Mouse (Mus musculus): ENCODE measurements at regions not wholly inside any gene's neighbourhood (a gene's known extent, or its start where the extent isn't known, plus 50 kb on each side); places are given as distances from the start of the nearest gene placed in this dataset.
A peak's percentile ranks its signal among the peaks of the same experiment; 100 is the strongest.
"Not testable (repeated sequence)": the region's sequence is repeated elsewhere in the genome, so short reads cannot be mapped to it uniquely, and the experiment has no call there.

DNA sequence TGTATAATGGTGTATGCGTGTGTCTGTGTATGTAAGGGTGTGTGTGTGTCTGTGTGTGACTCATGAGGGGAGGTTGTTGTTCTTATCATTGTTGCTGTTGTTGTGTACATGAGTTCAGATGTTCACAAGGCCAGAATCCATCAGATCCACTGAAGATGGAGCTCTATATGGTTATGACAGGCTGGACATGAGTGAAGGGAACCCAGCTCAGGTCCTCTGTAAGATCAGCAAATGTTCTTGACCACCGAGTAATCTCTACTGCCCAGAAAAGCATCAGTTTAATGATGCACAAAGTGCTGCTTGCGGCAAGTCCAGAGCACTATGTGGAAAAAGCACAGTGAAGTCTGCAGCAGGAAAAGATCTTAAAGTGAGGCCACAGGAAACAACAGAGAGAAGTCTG lies 77.5 kb downstream of the Gm15319 start:
- DNase-seq (ENCODE audit: low spot score in 2 of 2) = not testable (repeated sequence)

DNA sequence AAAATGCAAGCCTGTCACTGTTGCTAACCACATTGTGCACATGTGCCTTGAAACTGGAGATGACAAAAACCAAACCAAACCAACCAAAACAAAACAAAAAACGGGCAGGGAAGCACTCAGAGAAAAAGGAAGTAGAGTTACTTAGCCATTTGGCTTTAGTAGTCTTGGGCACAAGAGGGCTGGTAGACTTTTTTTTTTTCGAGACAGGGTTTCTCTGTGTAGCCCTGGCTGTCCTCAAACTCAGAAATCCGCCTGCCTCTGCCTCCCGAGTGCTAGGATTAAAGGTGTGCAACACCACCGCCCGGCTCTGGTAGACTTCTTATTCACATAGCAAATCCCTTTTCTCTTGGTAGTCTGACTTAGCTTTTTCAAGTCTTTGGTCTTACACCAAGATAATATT lies 78.2 kb downstream of the Gm15319 start:
- DNase-seq (ENCODE audit: low spot score in 2 of 2) = not testable (repeated sequence)

DNA sequence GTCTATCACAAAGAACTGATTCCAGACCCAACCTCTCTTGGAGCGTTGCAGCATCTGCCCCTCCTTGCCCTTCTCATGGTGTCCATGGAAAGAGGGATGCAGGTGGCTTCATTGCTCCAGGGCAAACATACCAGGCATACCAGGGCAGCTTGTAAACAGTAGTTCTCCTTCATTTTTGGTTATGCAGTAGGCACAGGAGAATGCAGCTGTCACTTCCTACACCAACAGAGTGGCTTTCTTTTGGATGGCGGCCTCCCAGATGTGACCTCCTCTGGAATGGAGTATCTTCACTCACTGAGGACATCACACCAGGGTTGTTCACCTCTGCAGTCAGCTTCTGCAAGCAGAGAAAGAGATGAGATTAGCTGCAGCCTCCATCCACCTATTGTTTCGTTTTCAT lies 79.9 kb downstream of the Gm15319 start:
- DNase-seq (ENCODE audit: low spot score in 2 of 2) = not testable (repeated sequence)

DNA sequence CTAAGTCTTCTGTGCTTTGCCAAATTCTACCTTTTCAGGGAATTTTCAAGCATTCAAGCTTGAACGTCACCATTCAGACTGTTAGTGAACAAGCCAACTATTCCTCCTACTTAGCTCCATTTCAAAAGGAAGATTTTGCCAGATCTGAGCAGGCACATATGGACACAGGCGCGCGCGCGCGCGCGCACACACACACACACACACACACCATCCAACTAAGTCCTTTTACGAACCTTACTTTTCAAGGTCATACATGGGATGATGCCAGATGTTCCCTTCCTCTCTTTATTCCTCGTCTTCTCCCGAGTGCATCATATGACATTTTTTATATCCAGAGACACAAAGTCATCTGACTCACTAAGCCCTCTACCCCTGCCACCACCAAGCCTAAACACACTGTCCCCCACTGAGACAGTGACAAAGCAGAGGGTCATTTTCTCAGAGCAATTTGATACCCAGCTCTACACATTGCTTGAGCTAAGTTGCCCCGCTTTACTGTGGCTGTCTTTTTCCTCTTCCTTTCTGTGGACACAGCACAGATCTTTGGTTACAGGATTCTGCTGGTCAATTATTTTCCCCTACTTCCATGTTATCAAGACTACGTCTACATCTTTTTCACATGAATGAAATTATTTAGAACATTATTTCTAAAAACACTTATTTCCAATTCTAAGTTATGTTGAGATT lies 81.7 kb downstream of the Gm15319 start:
- DNase-seq (ENCODE audit: low spot score in 2 of 2) = not testable (repeated sequence)

DNA sequence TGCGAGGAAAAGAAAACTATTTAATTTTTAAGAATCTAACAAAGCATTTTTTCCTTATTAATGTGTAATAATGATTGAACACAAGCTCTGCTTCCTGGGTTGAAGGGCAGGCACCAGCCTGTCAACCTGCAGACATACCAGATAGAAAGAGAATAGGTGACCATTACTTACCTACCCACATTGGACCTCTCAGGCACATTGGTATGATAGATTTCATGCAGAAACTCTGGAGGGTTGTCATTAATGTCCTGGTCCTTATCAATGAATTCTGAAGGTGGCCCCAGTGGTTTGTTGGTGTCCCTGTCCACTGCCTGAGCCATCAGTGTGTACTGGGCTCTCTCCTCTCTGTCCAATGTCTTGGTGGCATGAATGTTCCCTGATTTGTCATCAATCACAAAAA lies 85.3 kb downstream of the Gm15319 start:
- DNase-seq (ENCODE audit: low spot score in 2 of 2) = not testable (repeated sequence)

DNA sequence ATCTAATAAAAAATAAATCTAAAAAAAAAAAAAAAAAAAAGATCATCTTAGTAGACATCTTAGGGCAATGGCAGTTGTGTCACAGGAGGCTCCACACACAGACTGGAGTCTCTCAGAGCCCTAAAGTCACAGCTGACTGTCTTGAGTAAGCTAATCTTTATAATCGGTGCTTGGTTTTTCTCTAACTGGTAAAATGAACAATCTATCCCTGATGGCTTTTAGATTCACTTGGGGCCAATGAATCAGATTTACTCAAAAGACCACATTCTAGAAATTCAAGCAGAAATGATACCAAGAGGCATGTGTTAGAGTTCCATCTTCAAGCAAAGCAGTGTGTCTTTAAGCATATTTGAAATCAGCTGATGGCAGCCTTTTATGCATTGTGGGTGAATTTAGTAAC lies 86.3 kb downstream of the Gm15319 start:
- DNase-seq (ENCODE audit: low spot score in 2 of 2) = not testable (repeated sequence)

DNA sequence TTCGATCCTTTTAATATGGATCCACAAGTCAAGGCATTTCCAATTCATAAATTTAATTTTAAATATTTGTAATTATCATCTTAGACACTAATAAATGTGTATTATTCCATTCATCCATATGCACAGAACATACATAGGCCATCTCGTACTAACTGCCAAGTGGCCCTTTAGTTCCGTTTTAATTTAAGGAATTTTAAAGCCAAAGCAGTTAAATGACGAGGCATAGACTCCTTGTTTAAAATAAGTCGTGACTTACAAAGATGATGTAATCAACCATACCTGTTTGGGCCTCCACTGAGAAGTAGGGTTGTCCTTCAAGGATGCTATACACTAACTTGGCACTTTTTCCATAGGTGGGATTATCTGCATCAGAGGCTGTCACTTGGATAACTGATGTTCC lies 89.2 kb downstream of the Gm15319 start:
- not testable (repeated sequence) for DNase-seq (ENCODE audit: low spot score in 2 of 2)

DNA sequence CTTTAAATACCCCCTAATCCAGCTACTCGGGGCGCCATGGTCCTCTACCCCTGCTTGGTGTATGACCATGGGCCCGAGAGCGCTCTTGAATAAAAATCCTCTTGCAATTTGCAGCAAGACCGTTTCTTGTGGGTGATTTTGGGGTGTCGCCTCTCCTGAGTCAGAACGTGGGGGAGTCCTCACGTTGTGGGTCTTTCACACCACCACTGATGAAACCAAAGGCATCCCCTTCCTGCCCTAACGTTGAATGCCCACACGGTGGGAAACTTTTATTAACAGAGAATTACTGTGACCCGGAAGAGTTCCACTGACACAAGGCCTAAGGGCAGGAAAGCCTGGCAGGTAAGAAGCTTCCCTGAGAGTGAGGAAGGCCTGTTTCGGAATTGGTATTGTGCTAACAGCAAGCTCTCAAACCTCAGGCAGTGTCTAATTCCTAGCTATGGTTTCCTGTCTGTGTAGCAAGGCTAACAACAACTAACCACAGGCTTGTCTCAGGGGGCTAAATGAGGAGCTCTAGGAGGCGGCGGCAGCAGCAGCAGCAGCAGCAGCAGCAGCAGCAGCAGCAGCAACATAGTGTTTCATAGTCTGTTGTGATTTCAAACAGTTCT lies 95.4 kb downstream of the Gm15319 start:
- DNase-seq (ENCODE audit: low spot score in 2 of 2) = not testable (repeated sequence)

DNA sequence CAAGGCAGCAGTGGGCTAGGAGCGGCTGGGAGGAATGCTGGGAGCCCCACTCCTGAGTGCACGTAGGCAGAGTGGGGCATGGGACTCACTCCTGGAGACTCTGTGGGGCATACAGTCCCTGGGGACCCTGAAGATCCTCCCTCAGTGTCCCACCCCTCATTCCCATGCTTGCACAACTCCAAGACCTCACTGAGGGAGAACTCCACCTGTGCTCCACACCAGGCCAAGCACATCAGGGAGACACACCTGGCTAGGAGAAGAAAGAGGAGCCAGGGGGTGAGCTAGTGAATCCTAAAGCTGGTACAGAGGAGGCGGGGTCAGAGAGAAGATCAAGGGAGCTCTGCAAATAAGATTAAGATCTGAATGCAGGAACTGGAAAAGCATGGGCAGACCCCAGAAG lies 96.2 kb downstream of the Gm15319 start:
- peak in 1 of 2 experiments; percentile 53 for DNase-seq (ENCODE audit: low spot score in 2 of 2)

DNA sequence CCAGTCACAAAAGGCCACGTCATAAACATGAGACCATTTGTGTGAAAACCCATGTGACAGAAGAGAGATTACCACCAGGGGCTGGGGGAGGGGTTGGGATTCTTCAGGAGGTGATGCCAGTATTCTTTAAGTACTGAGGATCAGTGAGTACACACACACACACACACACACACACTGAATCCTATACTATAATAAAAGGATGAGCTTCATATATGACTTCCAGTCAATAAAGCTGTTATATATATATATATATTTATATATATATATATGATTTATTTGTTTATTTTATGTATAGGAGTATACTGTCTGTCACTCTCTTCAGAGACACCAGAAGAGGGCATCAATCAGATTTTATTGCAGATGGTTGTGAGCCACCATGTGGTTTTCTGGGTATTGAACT lies 98.4 kb downstream of the Gm15319 start:
- DNase-seq (ENCODE audit: low spot score in 2 of 2) = not testable (repeated sequence)

DNA sequence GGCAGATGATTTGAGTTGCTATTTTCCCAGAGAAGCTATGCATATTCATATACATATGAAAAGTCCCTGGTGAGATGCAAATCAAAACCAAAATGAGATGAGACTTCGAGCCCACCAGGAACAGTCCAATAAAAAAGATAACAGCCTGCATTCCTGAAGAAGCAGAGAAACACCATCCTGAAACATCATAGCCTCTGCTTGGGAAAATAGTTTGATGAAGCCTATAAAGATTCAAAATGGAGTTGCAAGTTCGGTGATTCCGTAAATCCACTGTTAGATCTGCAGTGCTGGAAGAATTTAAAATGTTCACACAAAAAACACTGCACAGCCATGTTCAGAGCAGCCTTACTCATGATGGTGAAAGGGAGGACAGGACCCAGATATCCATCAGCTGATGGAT lies 98.9 kb downstream of the Gm15319 start:
- peak in 1 of 2 experiments; percentile 47 for DNase-seq (ENCODE audit: low spot score in 2 of 2)

DNA sequence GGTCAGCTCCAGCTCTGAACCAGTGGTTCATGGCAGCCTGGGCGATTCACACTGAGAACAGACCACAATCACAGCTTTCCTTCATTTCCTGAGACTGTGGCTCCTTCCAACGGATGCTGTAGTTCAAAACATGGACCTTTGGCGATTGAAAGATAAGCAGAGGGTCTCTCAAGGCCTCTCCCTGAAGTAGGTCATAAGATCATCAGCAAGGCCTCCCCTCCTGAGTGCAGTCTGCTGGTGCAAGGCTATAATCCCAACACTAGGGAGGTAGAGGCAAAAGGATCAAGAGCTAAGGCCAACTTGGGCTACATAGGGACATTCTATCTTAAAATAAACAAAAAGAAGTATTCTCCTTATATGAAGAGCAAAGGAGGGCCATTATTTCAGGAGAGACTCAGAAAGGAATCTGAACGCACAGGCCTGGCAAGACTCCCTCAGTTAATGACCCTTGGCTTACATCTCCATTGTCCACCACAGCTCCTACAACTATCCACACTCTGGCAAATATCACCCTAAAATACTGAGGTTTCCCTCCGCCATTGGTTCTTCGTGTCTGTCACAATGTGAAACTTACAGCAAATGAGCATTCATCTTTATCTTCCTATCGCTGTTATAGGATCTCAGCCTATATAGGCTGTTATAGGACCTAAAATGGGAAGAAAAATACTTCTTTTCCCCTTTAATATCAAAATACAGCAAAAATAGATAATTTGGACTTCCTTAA lies 100.0 kb downstream of the Gm15319 start:
- not testable (repeated sequence) for DNase-seq (ENCODE audit: low spot score in 2 of 2)

DNA sequence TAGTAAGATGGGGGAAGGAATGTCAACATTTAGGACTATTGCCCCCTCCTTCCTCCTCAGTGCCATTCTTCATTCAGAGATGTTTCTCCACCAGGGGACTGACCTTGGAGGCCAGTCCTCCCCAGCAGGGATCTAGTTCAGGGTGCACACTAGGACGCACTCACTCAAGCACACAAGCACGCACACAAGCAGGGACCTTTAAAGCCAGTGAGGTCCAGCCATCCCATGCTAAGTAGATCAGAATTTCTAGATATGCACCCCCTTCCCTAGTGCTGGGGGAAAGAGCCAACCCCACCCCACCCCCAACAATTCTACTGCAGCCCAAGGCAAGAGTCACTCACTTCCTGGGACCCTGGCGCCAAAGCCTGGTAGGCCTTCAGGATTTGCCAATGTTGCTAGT lies 100.8 kb downstream of the Gm15319 start:
- DNase-seq (ENCODE audit: low spot score in 2 of 2) = not testable (repeated sequence)

DNA sequence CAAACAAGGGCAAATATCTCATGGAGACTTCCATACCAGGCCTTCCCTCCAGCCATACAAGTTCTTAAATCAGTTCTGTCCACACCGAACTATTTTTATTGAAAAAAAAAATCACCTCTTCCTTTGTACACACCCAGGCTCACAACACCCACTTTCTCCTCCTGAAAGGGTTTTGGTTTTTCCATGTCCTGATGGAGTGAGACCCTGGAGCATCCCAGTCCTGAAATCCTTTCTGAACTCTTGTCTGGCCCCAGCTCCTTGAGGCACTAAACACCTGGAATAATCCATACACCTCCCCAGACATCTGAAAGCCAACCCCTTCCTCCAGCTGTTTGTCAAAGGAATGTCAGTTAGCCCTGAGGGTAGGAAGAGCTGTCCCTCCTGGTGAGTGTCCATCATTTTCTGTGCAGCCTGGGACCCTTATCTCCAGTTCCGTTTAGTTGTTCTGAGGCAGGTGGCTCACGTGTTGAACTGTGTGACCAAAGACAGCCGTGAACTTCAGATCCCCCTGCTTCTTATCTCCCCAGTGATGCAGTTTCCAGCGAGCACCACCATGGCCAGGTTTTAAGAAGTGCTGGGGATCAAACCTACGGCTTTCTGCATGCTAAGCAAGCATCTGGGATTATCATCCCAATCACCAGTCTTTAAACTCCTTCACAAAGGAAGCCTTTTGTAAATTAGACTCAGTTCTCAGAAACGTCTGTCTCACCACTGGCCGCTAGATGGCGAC lies 101.4 kb downstream of the Gm15319 start:
- not testable (repeated sequence) for DNase-seq (ENCODE audit: low spot score in 2 of 2)

DNA sequence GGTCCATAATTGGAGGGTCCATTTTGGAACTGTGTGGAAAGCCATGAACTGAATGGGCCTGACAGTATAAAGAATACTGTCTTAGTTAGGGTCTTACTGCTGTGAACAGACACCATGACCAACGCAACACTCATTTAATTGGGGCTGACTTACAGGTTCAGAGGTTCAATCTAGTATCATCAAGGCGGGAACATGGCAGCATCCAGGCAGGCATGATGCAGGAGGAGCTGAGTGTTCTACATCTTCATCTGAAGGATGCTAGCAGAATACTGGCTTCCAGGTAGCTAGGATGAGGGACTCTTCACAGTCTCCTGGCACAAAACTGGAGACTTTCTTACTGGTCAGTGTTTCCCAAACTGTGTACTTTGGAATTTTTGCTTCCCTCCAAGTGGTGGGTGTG lies 102.0 kb downstream of the Gm15319 start:
- DNase-seq (ENCODE audit: low spot score in 2 of 2) = peak in 1 of 2 experiments; percentile 70

DNA sequence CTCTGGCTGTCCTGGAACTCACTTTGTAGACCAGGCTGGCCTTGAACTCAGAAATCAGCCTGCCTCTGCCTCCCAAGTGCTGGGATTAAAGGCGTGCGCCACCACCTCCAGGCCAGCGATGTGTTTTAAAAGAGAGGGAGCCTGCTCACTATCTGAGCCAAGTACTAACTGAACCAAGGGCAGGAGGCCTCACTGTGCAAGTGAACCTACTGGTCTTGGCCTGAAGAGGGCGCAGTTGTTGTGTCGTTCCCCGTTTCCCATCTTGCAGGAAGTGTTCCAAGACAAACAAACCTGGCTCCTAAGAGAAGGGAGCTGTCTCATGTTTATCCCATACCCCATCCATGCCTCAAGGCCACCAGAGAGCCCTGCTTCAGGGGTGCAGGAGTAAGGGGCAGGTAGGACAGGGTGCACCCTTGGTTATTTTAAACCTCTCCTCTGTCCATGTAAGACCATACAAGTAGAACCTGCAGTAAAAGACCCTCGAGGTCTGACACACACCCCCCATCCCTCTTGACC lies 102.8 kb downstream of the Gm15319 start:
- not testable (repeated sequence) for DNase-seq (ENCODE audit: low spot score in 2 of 2)

DNA sequence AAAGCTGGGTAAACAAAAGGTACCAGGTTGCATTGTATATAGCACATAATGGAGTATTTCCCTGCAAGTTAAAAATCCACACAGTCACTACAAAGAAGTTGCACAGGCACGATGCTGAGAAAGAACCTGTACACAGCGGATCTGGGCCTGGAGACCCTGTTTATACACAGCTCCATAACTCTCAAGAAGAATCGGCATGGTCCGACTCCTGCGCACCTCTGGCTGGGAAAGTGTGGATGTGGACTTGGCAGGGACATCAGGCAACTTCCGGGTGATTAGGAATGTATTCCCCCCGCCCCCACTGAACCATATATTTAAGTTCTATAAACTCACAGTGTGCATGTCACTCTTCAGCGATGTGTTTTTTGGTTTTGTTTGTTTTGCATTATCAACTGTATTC lies 103.3 kb downstream of the Gm15319 start:
- DNase-seq (ENCODE audit: low spot score in 2 of 2) = not testable (repeated sequence)

Data from gastrocnemius, adult 8-10 months (tissue).